In the genomic region with DNA sequence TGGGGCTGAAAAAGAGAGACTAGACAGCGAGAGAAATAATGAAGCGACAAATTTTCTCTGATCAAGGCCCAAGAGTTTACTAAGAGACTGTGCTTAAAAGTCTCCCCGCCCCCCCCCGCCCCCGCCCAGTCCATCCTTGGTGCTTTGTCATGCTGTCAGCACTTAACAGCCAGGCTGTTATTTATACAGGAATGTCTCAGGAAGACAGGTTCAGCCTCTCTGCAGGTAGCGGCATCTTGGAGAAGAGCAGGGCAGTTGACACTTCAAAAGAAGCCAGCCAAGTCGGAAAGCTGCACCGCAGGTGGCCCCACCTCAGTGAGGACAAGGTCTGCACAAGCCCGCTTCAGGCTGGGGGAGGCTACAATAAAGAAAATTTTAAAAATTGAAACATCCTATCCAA, we compare ENCODE assay signal across 11 mouse cellular contexts.
"Had no signal": no experiment of that assay in that cellular context is flagged by ENCODE, and none has a peak within 500 bp of the region (broad histone marks: within the 10 kb centered on the region; RNA-seq: fewer than 3 reads in every experiment).

No protein-coding gene starts in this region.

- DNase-seq: kidney, adult 18-20 months; kidney, adult 9 months; kidney, postnatal 25 days; layer of hippocampus, postnatal 36 days; lung, adult 18-20 months; lung, postnatal 10 days; lung, postnatal 36 days; retina, postnatal 1 day; right cerebral cortex, postnatal 25 days; spleen, adult 18-20 months; thymus, postnatal 36 days had no signal
